In the genomic region with DNA sequence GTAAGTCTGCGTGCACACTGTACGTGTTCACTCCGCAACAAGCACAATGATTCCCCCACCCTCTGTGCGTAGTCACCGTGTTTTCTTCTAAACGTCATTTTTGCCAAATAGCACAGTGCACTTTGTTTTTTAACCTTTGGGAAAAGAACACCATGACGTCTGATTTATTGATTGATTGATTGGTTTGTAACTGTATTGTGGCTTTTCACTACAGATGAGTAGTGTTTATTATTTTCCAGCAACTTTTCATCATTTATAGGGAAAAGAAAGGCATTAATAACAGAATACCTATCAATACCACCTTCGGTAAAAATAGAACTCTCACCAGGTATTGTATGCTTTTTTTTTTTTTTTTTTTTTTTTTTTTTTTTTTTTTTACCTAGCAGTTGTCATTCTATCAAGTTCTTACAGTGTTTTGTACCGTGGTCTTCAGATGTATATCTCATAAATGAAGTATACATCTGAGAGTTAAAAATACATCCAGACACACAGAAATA, we compare ENCODE assay signal across 8 mouse cellular contexts. TPM values are rescaled to one million over a fixed set of nuclear protein-coding genes. Genes with fewer than 3 reads are reported as not detected.
A peak's percentile ranks its signal among the peaks of the same experiment; 100 is the strongest.
DNase-seq lines count a peak whose midpoint lies in the region; ATAC-seq and TF ChIP-seq lines count a peak whose summit lies in the region.

No protein-coding gene starts in this region.

- H3K9me3 ChIP-seq in embryonic facial prominence, embryonic 12.5 days = no peaks in the 10 kb centered on the region
- H3K9me3 ChIP-seq in limb, embryonic 10.5 days (replicated peaks) = no peaks in the 10 kb centered on the region
- H3K9me3 ChIP-seq in neural tube, embryonic 14.5 days (ENCODE audit: control insufficient read depth, low read length) = no peaks in the 10 kb centered on the region

- DNase-seq in left cerebral cortex, adult 2 months (ENCODE audit: extremely low spot score in 1 of 2, low spot score in 2 of 2) = no peak
- DNase-seq in left cerebral cortex, adult 9 months (ENCODE audit: low spot score in 2 of 2) = no peak
- DNase-seq in limb, embryonic 10.5 days (ENCODE audit: low spot score) = no peak
- no peak for DNase-seq in ovary, postnatal 36 days (ENCODE audit: low spot score)
- no peak for DNase-seq in cerebellum, postnatal 36 days
- no peak for DNase-seq in left cerebral cortex, adult 8-10 months (ENCODE audit: low spot score in 2 of 2)

- no peaks in the 10 kb centered on the region for H3K27me3 ChIP-seq in embryonic facial prominence, embryonic 12.5 days
- peaks cover 8% of the 10 kb centered on the region; the same call in 1 of the 2 replicates for H3K27me3 ChIP-seq in limb, embryonic 10.5 days (ENCODE audit: low read depth, poor library complexity, severe bottlenecking)
- H3K27me3 ChIP-seq in neural tube, embryonic 14.5 days (ENCODE audit: control insufficient read depth, insufficient read depth, low read length) = no peaks in the 10 kb centered on the region

- H3K4me2 ChIP-seq in embryonic facial prominence, embryonic 12.5 days (replicated peaks) = peak overlapping the region; percentile 82
- H3K4me2 ChIP-seq in neural tube, embryonic 14.5 days (ENCODE audit: low read depth, low read length) = peak overlapping the region; percentile 69

- 15% methylated on average over 9 of the region's 9 CpGs for WGBS in embryonic facial prominence, embryonic 12.5 days
- WGBS in limb, embryonic 10.5 days = 20% methylated on average over 9 of the region's 9 CpGs
- WGBS in neural tube, embryonic 14.5 days = 14% methylated on average over 9 of the region's 9 CpGs

- peak overlapping the region; percentile 83 for H3K9ac ChIP-seq in embryonic facial prominence, embryonic 12.5 days
- H3K9ac ChIP-seq in neural tube, embryonic 14.5 days (replicated peaks; ENCODE audit: low read depth, low read length) = peak overlapping the region; percentile 4

- intact Hi-C loops in left cerebral cortex, adult 2 months (cut with DNase I) = loop anchor here (10.0 kb wide), 1 partner anchor 452 kb away; a partner anchor contains a TSS

- ATAC-seq in embryonic facial prominence, embryonic 12.5 days (ENCODE audit: insufficient number of reproducible peaks, insufficient read depth, low FRiP score, low TSS enrichment) = peak; percentile 12; the same call in 1 of the 2 replicates
- peak; percentile 62 for ATAC-seq in neural tube, embryonic 14.5 days (ENCODE audit: low read depth)

- H3K27ac ChIP-seq in left cerebral cortex, adult 2 months = peak overlapping the region; percentile 90
- H3K27ac ChIP-seq in embryonic facial prominence, embryonic 12.5 days = no peak overlapping the region
- H3K27ac ChIP-seq in limb, embryonic 10.5 days = peak overlapping the region; percentile 83; the same call in 1 of the 2 replicates
- peak overlapping the region; percentile 70 for H3K27ac ChIP-seq in neural tube, embryonic 14.5 days (ENCODE audit: low read depth, low read length)

- no peaks in the 10 kb centered on the region for H3K36me3 ChIP-seq in embryonic facial prominence, embryonic 12.5 days
- no peaks in the 10 kb centered on the region for H3K36me3 ChIP-seq in limb, embryonic 10.5 days
- H3K36me3 ChIP-seq in neural tube, embryonic 14.5 days (ENCODE audit: control insufficient read depth, insufficient read depth, low read length) = no peaks in the 10 kb centered on the region

- H3K4me3 ChIP-seq in left cerebral cortex, adult 2 months = peak overlapping the region; percentile 94
- H3K4me3 ChIP-seq in embryonic facial prominence, embryonic 12.5 days = peak overlapping the region; percentile 94
- peak overlapping the region; percentile 95 for H3K4me3 ChIP-seq in limb, embryonic 10.5 days
- peak overlapping the region; percentile 68 for H3K4me3 ChIP-seq in neural tube, embryonic 14.5 days (ENCODE audit: low read depth, low read length)

- TF ChIP-seq CTCF in left cerebral cortex, adult 2 months (IDR thresholded peaks at IDR 0.05) = no peak

- H3K4me1 ChIP-seq in embryonic facial prominence, embryonic 12.5 days = peaks cover 4% of the 10 kb centered on the region; the same call in 1 of the 2 replicates
- peaks cover 3% of the 10 kb centered on the region; the same call in 1 of the 2 replicates for H3K4me1 ChIP-seq in limb, embryonic 10.5 days
- H3K4me1 ChIP-seq in neural tube, embryonic 14.5 days (ENCODE audit: control insufficient read depth, insufficient read depth, low read length) = no peaks in the 10 kb centered on the region

RNA-seq across cellular contexts. Expression of a gene that starts 0.6 kb away (rescaled TPM):
- total RNA-seq in left cerebral cortex, adult 2 months (2021) = 10 to 100 TPM; 23.3 to 26.8 TPM
- polyA plus RNA-seq in embryonic facial prominence, embryonic 12.5 days (2016; fragmentation: Nextera tagmentation; extraction: Ambion mirVana) = 15.7 and 15.8 TPM in 2 replicates
- polyA plus RNA-seq in limb, embryonic 10.5 days (2016; fragmentation: Nextera tagmentation; extraction: Ambion mirVana) = 9.9 and 11.8 TPM in 2 replicates
- polyA plus RNA-seq in neural tube, embryonic 14.5 days (2014; fragmentation: Nextera tagmentation; extraction: Ambion mirVana) = 53.3 and 62.4 TPM in 2 replicates
- total RNA-seq in left cerebral cortex, adult 8-10 months (2022) = 10 to 100 TPM; 23.3 to 27.3 (median 25.7) TPM
